Mouse (Mus musculus) kidney, adult 2 months (tissue): ENCODE measurements around the gene Grik5.

Experiments
- CTCF ChIP-seq: fragments of 200-500 bp; conservative IDR thresholded peaks from 2 replicates; pipeline ENCODE4 v1.5.1; 2011; ENCODE audit warnings: low read depth, mild to moderate bottlenecking, control low read depth, low read length, moderate library complexity, mixed read lengths; ENCODE audit not compliant: insufficient read depth, insufficient read length
- POLR2A ChIP-seq: fragments of 200-500 bp; IDR thresholded peaks from one replicate; pipeline ENCODE4 v1.6.1; 2011; ENCODE audit warnings: low read depth, low read length, control low read depth

- TF ChIP-seq POLR2A: no peak
- peak; percentile 76 for TF ChIP-seq CTCF
Observed at GRCm38 (mm10) chr7:24964897-24965535, 107.1 kb downstream of the Grik5 start.
